Mouse (Mus musculus) stomach, postnatal 0 days (tissue): ENCODE measurements around the gene Sox12. TPM values are rescaled to one million over a fixed set of nuclear protein-coding genes. Genes with fewer than 3 reads are reported as not detected.

Experiments used
- ATAC-seq: fragments of 200-750 bp; cut with Nextera tagmentation; 2 replicates; pipeline ENCODE4 v1.8.0; 2017; ENCODE audit not compliant: low FRiP score, low TSS enrichment
- DNase-seq: peaks from one replicate; pipeline ENCODE4 v3.0.0-alpha.2; 2016; ENCODE audit warnings: low spot score
- H3K27ac ChIP-seq: fragments of 300-500 bp; sonication (generic); replicated peaks from 2 replicates; pipeline ENCODE4 v1.5.1; 2014; ENCODE audit warnings: mild to moderate bottlenecking, control low read depth
- H3K27me3 ChIP-seq: fragments of 300-500 bp; sonication (generic); 2 replicates; pipeline ENCODE4 v1.6.1; 2014; ENCODE audit warnings: low read length; ENCODE audit not compliant: control insufficient read depth, insufficient read depth
- H3K36me3 ChIP-seq: fragments of 300-500 bp; sonication (generic); 2 replicates; pipeline ENCODE4 v1.6.1; 2014; ENCODE audit warnings: low read length, mixed read lengths; ENCODE audit not compliant: control insufficient read depth, insufficient read depth
- H3K4me1 ChIP-seq: fragments of 300-500 bp; sonication (generic); replicated peaks from 2 replicates; pipeline ENCODE4 v1.6.1; 2014; ENCODE audit warnings: antibody characterized with exemption; ENCODE audit not compliant: control insufficient read depth, insufficient read depth
- H3K4me2 ChIP-seq: fragments of 300-500 bp; sonication (generic); replicated peaks from 2 replicates; pipeline ENCODE4 v1.6.1; 2014; ENCODE audit warnings: low read depth, mild to moderate bottlenecking, control low read depth, moderate library complexity
- H3K4me3 ChIP-seq: fragments of 300-500 bp; sonication (generic); 2 replicates; pipeline ENCODE4 v1.5.1; 2014; ENCODE audit warnings: low read depth, low read length, control low read depth
- H3K9ac ChIP-seq: fragments of 300-500 bp; sonication (generic); 2 replicates; pipeline ENCODE4 v1.6.1; 2014; ENCODE audit warnings: mild to moderate bottlenecking, low read length, control low read depth, mixed read lengths
- H3K9me3 ChIP-seq: fragments of 300-500 bp; sonication (generic); 2 replicates; pipeline ENCODE4 v1.6.1; 2016; ENCODE audit warnings: low read length; ENCODE audit not compliant: control insufficient read depth
- CTCF ChIP-seq: IDR thresholded peaks from 2 replicates; pipeline ENCODE4 v1.5.1; 2016; ENCODE audit warnings: antibody characterized with exemption, low read depth, mild to moderate bottlenecking, moderate library complexity
- EP300 ChIP-seq: optimal IDR thresholded peaks from 2 replicates; pipeline ENCODE3; 2016; ENCODE audit warnings: antibody characterized with exemption
- WGBS: fragments of 180-500 bp; shearing (Covaris S2); extraction: QIAGEN DNeasy Blood & Tissue Kit; methylation state at CpG from one replicate; pipeline ENCODE4 v1.1.7; 2014; 5-methylcytosine and 5-hydroxymethylcytosine counted together
- polyA plus RNA-seq: library from polyadenylated mRNA; unstranded; fragments of >200 nt; fragmentation: Nextera tagmentation; extraction: Ambion mirVana; gene quantifications from 2 replicates; pipeline ENCODE4 v1.2.1, GENCODE M21; 2015

Gene Sox12
- polyA plus RNA-seq, 1 experiment from 2014 or later: 2.7 TPM

GRCm38 (mm10) chr2:152397004-152397589 is 766 bp downstream of the Sox12 start:
- H3K9ac ChIP-seq: peak overlapping the region; percentile 86
- under 1% methylated on average over 68 of the region's 77 CpGs for WGBS

GRCm38 (mm10) chr2:152396110-152397003 is 1.5 kb downstream of the Sox12 start:
- peak overlapping the region; percentile 86 for H3K9ac ChIP-seq
- peak; percentile 68 for ATAC-seq
- H3K4me1 ChIP-seq: no peaks in the 10 kb centered on the region; the same call in 1 of the 2 replicates
- no peak for TF ChIP-seq EP300
- TF ChIP-seq CTCF: peak; percentile 78
- H3K4me2 ChIP-seq: peak overlapping the region; percentile 88
- DNase-seq: peak; percentile 93
- WGBS: under 1% methylated on average over 36 of the region's 46 CpGs
- no peaks in the 10 kb centered on the region for H3K36me3 ChIP-seq
- H3K27me3 ChIP-seq: no peaks in the 10 kb centered on the region
- H3K4me3 ChIP-seq: peak overlapping the region; percentile 82
- H3K27ac ChIP-seq: peak overlapping the region; percentile 98
- no peaks in the 10 kb centered on the region for H3K9me3 ChIP-seq

More at GRCm38 (mm10) chr2:152397004-152397589, 766 bp downstream of the Sox12 start:
- peak; percentile 85 for DNase-seq
- no peaks in the 10 kb centered on the region; the same call in 1 of the 2 replicates for H3K4me1 ChIP-seq
- peak; percentile 25 for ATAC-seq
- H3K4me3 ChIP-seq: peak overlapping the region; percentile 82
- no peaks in the 10 kb centered on the region for H3K9me3 ChIP-seq
- TF ChIP-seq EP300 (no peak), CTCF (peak; percentile 53)
- H3K4me2 ChIP-seq: peak overlapping the region; percentile 88
- H3K36me3 ChIP-seq: no peaks in the 10 kb centered on the region
- H3K27me3 ChIP-seq: no peaks in the 10 kb centered on the region
- peak overlapping the region; percentile 98 for H3K27ac ChIP-seq

- H3K4me1 ChIP-seq: no peaks in the 10 kb centered on the region; the same call in 1 of the 2 replicates
- peak overlapping the region; percentile 45 for H3K9ac ChIP-seq
- DNase-seq (no peak), ATAC-seq (no peak)
- H3K4me3 ChIP-seq: peak overlapping the region; percentile 82
- no peaks in the 10 kb centered on the region for H3K9me3 ChIP-seq
- WGBS: 19% methylated on average over 13 of the region's 13 CpGs
- TF ChIP-seq EP300: no peak
- no peak for TF ChIP-seq CTCF
- H3K36me3 ChIP-seq: no peaks in the 10 kb centered on the region
- no peak overlapping the region for H3K27ac ChIP-seq
- no peaks in the 10 kb centered on the region for H3K27me3 ChIP-seq
- H3K4me2 ChIP-seq: peak overlapping the region; percentile 88
These were observed 2.5 kb downstream of the Sox12 start for GRCm38 (mm10) chr2:152395271-152395920.

- ATAC-seq (no peak), DNase-seq (no peak)
- no peak overlapping the region for H3K27ac ChIP-seq
- no peaks in the 10 kb centered on the region for H3K27me3 ChIP-seq
- H3K36me3 ChIP-seq: no peaks in the 10 kb centered on the region
- no peak overlapping the region for H3K9ac ChIP-seq
- H3K4me3 ChIP-seq: no peak overlapping the region
- no peaks in the 10 kb centered on the region; the same call in 1 of the 2 replicates for H3K4me1 ChIP-seq
- WGBS: 48% methylated on average over 9 of the region's 9 CpGs
- H3K4me2 ChIP-seq: no peak overlapping the region
- TF ChIP-seq EP300: no peak
- no peak for TF ChIP-seq CTCF
- no peaks in the 10 kb centered on the region for H3K9me3 ChIP-seq
These were observed 4.4 kb downstream of the Sox12 start for GRCm38 (mm10) chr2:152393225-152394017.

- DNase-seq: no peak
- 18% methylated on average over 3 of the region's 3 CpGs for WGBS
- no peak for ATAC-seq
- no peaks in the 10 kb centered on the region for H3K27me3 ChIP-seq
- H3K4me1 ChIP-seq: no peaks in the 10 kb centered on the region; the same call in 1 of the 2 replicates
- no peak overlapping the region for H3K27ac ChIP-seq
- H3K36me3 ChIP-seq: no peaks in the 10 kb centered on the region
- H3K9me3 ChIP-seq: no peaks in the 10 kb centered on the region
- no peak overlapping the region for H3K4me2 ChIP-seq
- no peak overlapping the region for H3K4me3 ChIP-seq
- TF ChIP-seq CTCF: peak; percentile 91
- no peak for TF ChIP-seq EP300
- H3K9ac ChIP-seq: no peak overlapping the region
These were observed 5.1 kb downstream of the Sox12 start for GRCm38 (mm10) chr2:152392786-152393185.
